Mouse (Mus musculus) adrenal gland, postnatal 10 days (tissue): ENCODE results near the gene Lmf1. TPM values are rescaled to one million over a fixed set of nuclear protein-coding genes. Genes with fewer than 3 reads are reported as not detected.

Experiments
- DNase-seq: peaks from one replicate; pipeline ENCODE4 v3.0.0; 2021; ENCODE audit warnings: mixed read lengths
- total RNA-seq, 2 experiments: library from RNA; stranded (reverse); gene quantifications; 2 replicates each; pipeline ENCODE4 v1.2.3; 2021

Lmf1 gene
- total RNA-seq, 2 experiments from 2014 or later: 35.8 to 44.3 TPM

DNA sequence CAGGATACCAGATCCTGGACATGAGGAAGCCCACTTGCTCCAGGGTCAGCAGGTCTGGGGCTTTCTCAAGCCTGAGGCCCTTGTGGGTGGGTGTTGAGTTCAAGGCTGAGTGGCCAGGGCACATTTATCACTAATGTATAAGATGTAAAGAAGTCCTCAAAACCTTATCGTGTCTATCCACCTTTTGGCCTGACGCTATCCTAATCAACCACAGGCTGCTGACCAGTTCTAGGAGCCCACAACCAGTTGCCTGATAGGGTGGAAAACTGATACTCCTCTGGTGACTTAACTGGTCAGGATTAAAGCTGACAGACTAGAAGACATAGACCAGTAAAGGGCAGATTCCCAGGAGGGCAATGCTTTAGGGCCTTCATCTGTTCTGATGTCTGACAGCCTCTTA lies 131.1 kb downstream of the Lmf1 start:
- DNase-seq: no peak

DNA sequence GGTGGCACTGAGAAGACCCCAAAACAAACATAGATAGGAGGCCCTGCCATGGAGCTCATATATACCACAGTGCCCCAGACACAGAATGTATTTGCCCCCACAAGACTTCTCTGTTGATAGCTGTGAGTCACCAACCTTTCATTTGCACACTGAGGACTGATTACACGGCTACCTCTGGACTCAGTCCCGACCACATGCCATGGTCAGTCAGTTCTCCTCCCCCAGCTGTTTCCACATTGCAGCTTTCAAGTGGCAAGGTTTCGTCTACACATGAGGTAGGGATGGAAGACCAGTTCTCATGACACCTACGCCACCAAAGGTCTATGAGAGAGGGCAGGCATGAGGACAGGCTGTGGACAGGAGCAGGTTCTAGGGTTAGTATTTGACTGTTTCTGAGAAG lies 132.3 kb downstream of the Lmf1 start:
- no peak for DNase-seq

Other genes with a start within 250 kb of the Lmf1 start
- gene Tpsab1, start 233.5 kb upstream of the Lmf1 start, total RNA-seq: 1 to 10 TPM; 3.5 to 4.0 TPM
- 10 to 100 TPM in 1 of 2 experiments, 1 to 10 TPM in 1; 9.8 to 11.1 TPM for gene Tpsb2, start 212.8 kb upstream of the Lmf1 start, total RNA-seq
- not detected for gene Tpsg1, start 209.8 kb upstream of the Lmf1 start, total RNA-seq
- gene Cacna1h, start 145.3 kb upstream of the Lmf1 start, total RNA-seq: 10 to 100 TPM; 23.5 to 46.0 TPM
- not detected for gene Tekt4, start 124.5 kb upstream of the Lmf1 start, total RNA-seq
- gene Sstr5, start 81.8 kb upstream of the Lmf1 start, total RNA-seq: under 1 TPM in 1 of 2 experiments, not detected in 1; 0.15 TPM
- gene Sox8, start 8.4 kb upstream of the Lmf1 start, total RNA-seq: 1 to 10 TPM; 1.7 to 2.4 TPM
- under 1 TPM in 1 of 2 experiments, not detected in 1; 0.70 TPM for gene Gng13, start 138.1 kb downstream of the Lmf1 start, total RNA-seq
- gene Chtf18, start 148.3 kb downstream of the Lmf1 start, total RNA-seq: 10 to 100 TPM in 1 of 2 experiments, 1 to 10 TPM in 1; 7.9 to 11.2 TPM
- 10 to 100 TPM in 1 of 2 experiments, 1 to 10 TPM in 1; 9.5 to 11.0 TPM for gene Rpusd1, start 148.6 kb downstream of the Lmf1 start, total RNA-seq
- gene Mslnl, start 157.0 kb downstream of the Lmf1 start, total RNA-seq: not detected
- 10 to 100 TPM; 13.6 to 19.0 TPM for gene Msln, start 175.3 kb downstream of the Lmf1 start, total RNA-seq
- 10 to 100 TPM; 31.9 to 39.7 TPM for gene Narfl, start 194.7 kb downstream of the Lmf1 start, total RNA-seq
- 10 to 100 TPM; 22.5 to 35.3 TPM for gene Haghl, start 206.6 kb downstream of the Lmf1 start, total RNA-seq
- not detected for gene Ccdc78, start 207.5 kb downstream of the Lmf1 start, total RNA-seq
- gene Fam173a, start 213.8 kb downstream of the Lmf1 start, total RNA-seq: 10 to 100 TPM; 63.1 to 76.4 TPM
- under 1 TPM in 1 of 2 experiments, not detected in 1; 0.48 TPM for gene AC134908.4, start 216.6 kb downstream of the Lmf1 start, total RNA-seq
- 10 to 100 TPM; 28.0 to 45.1 TPM for gene Metrn, start 218.1 kb downstream of the Lmf1 start, total RNA-seq
- 10 to 100 TPM; 11.6 to 14.5 TPM for gene Fbxl16, start 230.0 kb downstream of the Lmf1 start, total RNA-seq
- 10 to 100 TPM; 17.6 to 23.1 TPM for gene Wdr24, start 244.5 kb downstream of the Lmf1 start, total RNA-seq
- 10 to 100 TPM; 54.9 to 62.3 TPM for gene Jmjd8, start 249.8 kb downstream of the Lmf1 start, total RNA-seq